Mouse (Mus musculus) cerebellum, adult 2 months (tissue): Measurements from ENCODE around the gene Fgd6.

Experiments
- CTCF ChIP-seq: fragments of 200-500 bp; IDR thresholded peaks from 2 replicates; pipeline ENCODE4 v1.5.1; 2011; ENCODE audit warnings: low read depth, mild to moderate bottlenecking, control low read depth, low read length, moderate library complexity, borderline replicate concordance; ENCODE audit not compliant: insufficient read depth
- POLR2A ChIP-seq: fragments of 200-500 bp; IDR thresholded peaks from 2 replicates; pipeline ENCODE4 v1.6.1; 2011; ENCODE audit warnings: low read length, control low read depth, borderline replicate concordance; ENCODE audit not compliant: insufficient read depth

DNA sequence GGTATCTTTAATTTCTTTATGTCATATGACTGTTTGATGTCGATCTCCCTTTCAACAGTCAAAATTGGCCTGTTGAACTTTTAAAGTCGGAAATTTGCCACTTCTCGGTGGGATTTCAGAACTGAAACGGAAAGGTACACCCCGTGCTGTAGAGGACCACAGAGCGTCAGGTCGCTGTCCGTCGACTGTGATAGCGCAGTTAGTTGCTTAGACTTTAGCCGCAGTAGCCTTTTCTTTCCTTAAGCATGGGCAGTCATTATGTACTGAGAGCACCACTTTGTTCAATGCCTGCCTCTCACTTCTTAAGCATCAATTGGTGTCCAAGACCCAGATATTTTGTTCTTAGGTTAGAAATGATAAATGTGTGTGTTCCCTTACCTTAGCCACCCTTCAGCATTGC is 136.3 kb downstream of the Fgd6 start:
- TF ChIP-seq CTCF (no peak), POLR2A (no peak)
